Mouse (Mus musculus) bone marrow, adult 2 months (tissue): Measurements from ENCODE around the gene Fance.

Source experiments
- CTCF ChIP-seq: fragments of 200-500 bp; IDR thresholded peaks from 2 replicates; pipeline ENCODE4 v1.5.1; 2011; ENCODE audit warnings: low read length, control low read depth; ENCODE audit not compliant: control insufficient read depth, insufficient read depth
- POLR2A ChIP-seq: fragments of 200-500 bp; IDR thresholded peaks from 2 replicates; pipeline ENCODE4 v1.6.1; 2011; ENCODE audit warnings: low read depth, mild to moderate bottlenecking, control low read depth, low read length, borderline replicate concordance; ENCODE audit not compliant: control insufficient read depth

GRCm38 (mm10) chr17:28327673-28328325 lies 14.5 kb downstream of the Fance start:
- TF ChIP-seq CTCF (no peak), POLR2A (no peak)
